Comparison of ENCODE assay signal across 8 mouse cellular contexts in genomic region chr4:88032151-88033098, GRCm38 (mm10). TPM values are rescaled to one million over a fixed set of nuclear protein-coding genes. Genes with fewer than 3 reads are reported as not detected.
DNase-seq lines count a peak whose midpoint lies in the region; ATAC-seq and TF ChIP-seq lines count a peak whose summit lies in the region.

No protein-coding gene starts in this region.

- peak overlapping the region; percentile 78 for H3K9ac ChIP-seq in forebrain, postnatal 0 days
- H3K9ac ChIP-seq in hindbrain, embryonic 12.5 days: peak overlapping the region; percentile 92

- H3K4me3 ChIP-seq in cerebellum, adult 2 months (replicated peaks; ENCODE audit: insufficient read depth, low read depth, low read length): peak overlapping the region; percentile 100
- H3K4me3 ChIP-seq in forebrain, postnatal 0 days (ENCODE audit: low read depth, low read length): peak overlapping the region; percentile 91
- H3K4me3 ChIP-seq in hindbrain, embryonic 12.5 days: peak overlapping the region; percentile 89

- H3K36me3 ChIP-seq in forebrain, postnatal 0 days (ENCODE audit: insufficient read depth): no peaks in the 10 kb centered on the region
- 0 out of 2 replicates have a peak, but pooled peaks cover 8% of the 10 kb centered on the region for H3K36me3 ChIP-seq in hindbrain, embryonic 12.5 days

- peak overlapping the region; percentile 87 for H3K4me2 ChIP-seq in forebrain, postnatal 0 days (ENCODE audit: low read depth)
- H3K4me2 ChIP-seq in hindbrain, embryonic 12.5 days (replicated peaks): peak overlapping the region; percentile 63

- DNase-seq in Muller cell, postnatal 12 days (ENCODE audit: inconsistent ontology term): peak; percentile 60
- peak; percentile 73 to 77 for DNase-seq in cerebellum, adult 2 months
- no peak for DNase-seq in forebrain, postnatal 0 days
- peak; percentile 55 to 60 for DNase-seq in layer of hippocampus, postnatal 36 days
- peak; percentile 45 for DNase-seq in lung, postnatal 14 days
- peak; percentile 58 to 63 for DNase-seq in right cerebral cortex, adult 2 months (ENCODE audit: low spot score in 2 of 2)
- peak; percentile 42 for DNase-seq in urinary bladder, postnatal 25 days (ENCODE audit: low spot score)

- ATAC-seq in forebrain, postnatal 0 days: peak; percentile 70
- peak; percentile 78 for ATAC-seq in hindbrain, embryonic 12.5 days (ENCODE audit: low FRiP score)

- H3K9me3 ChIP-seq in forebrain, postnatal 0 days (ENCODE audit: low read length): no peaks in the 10 kb centered on the region
- no peaks in the 10 kb centered on the region for H3K9me3 ChIP-seq in hindbrain, embryonic 12.5 days (replicated peaks)

- peaks cover 6% of the 10 kb centered on the region for H3K4me1 ChIP-seq in cerebellum, adult 2 months (ENCODE audit: control insufficient read depth, insufficient read depth, low read length)
- peaks cover 6% of the 10 kb centered on the region for H3K4me1 ChIP-seq in forebrain, postnatal 0 days (ENCODE audit: insufficient read depth)
- H3K4me1 ChIP-seq in hindbrain, embryonic 12.5 days: peaks cover 26% of the 10 kb centered on the region

- no peak for TF ChIP-seq CTCF in cerebellum, adult 2 months (IDR thresholded peaks at IDR 0.05; ENCODE audit: borderline replicate concordance, insufficient read depth, low read depth, low read length)
- peak; percentile 16; the same call in 1 of the 2 replicates for TF ChIP-seq CTCF in forebrain, postnatal 0 days (IDR thresholded peaks at IDR 0.05; ENCODE audit: low read depth)

- no peaks in the 10 kb centered on the region for H3K27me3 ChIP-seq in cerebellum, adult 2 months (ENCODE audit: control insufficient read depth, insufficient read depth, low read length)
- H3K27me3 ChIP-seq in forebrain, postnatal 0 days (ENCODE audit: insufficient read depth, low read length): no peaks in the 10 kb centered on the region; the same call in 1 of the 2 replicates
- peaks cover 6% of the 10 kb centered on the region for H3K27me3 ChIP-seq in hindbrain, embryonic 12.5 days

- TF ChIP-seq POLR2A in cerebellum, adult 2 months (IDR thresholded peaks at IDR 0.05; ENCODE audit: borderline replicate concordance, insufficient read depth, low read length): 0 out of 2 replicates have a peak, but pooled peaks have one; percentile 31

- H3K27ac ChIP-seq in cerebellum, adult 2 months (ENCODE audit: insufficient read depth, low read length): peak overlapping the region; percentile 94
- H3K27ac ChIP-seq in forebrain, postnatal 0 days (ENCODE audit: low read depth, low read length): peak overlapping the region; percentile 90
- peak overlapping the region; percentile 99 for H3K27ac ChIP-seq in hindbrain, embryonic 12.5 days

- WGBS in cerebellum, adult 2 months: under 1% methylated on average over 83 of the region's 100 CpGs
- 3% methylated on average over 81 of the region's 100 CpGs for WGBS in forebrain, postnatal 0 days
- under 1% methylated on average over 70 of the region's 100 CpGs for WGBS in hindbrain, embryonic 12.5 days

RNA-seq across cellular contexts. Expression of gene Mllt3, which starts 0.7 kb away (rescaled TPM):
- 24.0 and 25.8 TPM in 2 replicates for polyA plus RNA-seq in cerebellum, adult 2 months (2012; rRNA removed)
- total RNA-seq in forebrain, postnatal 0 days (2014; rRNA removed): 38.5 and 41.0 TPM in 2 replicates
- polyA plus RNA-seq in forebrain, postnatal 0 days (2015; fragmentation: Nextera tagmentation; extraction: Ambion mirVana): 65.2 and 75.2 TPM in 2 replicates
- polyA plus RNA-seq in hindbrain, embryonic 12.5 days (2016; fragmentation: Nextera tagmentation; extraction: Ambion mirVana): 89.8 and 103 TPM in 2 replicates
- total RNA-seq in layer of hippocampus, postnatal 36 days (2021): 10 to 100 TPM; 52.2 to 56.0 TPM
